ENCODE assay signal across 24 mouse cellular contexts in the genomic region with DNA sequence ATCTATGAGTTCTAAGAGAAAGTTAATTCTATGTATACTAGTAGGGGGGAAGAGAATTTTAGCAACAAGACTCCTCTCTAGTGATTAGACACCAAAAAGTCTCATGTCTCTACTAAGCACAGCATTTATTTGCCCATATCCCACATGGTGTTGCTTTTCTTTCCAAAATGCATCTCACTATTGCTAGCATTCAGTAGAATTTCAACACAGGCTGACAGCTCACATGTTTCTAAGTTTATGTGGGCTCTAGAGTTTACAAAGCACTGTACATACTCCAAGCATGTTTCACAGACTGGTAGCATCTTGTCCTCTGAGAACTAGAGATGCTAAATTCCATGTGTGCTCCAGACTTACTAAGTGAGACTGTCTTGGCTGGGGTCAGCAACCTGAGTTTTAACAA.
DNase-seq lines count a peak whose midpoint lies in the region; ATAC-seq and TF ChIP-seq lines count a peak whose summit lies in the region.
"Had no signal": no experiment of that assay in that cellular context is flagged by ENCODE, and none has a peak within 500 bp of the region (broad histone marks: within the 10 kb centered on the region; RNA-seq: fewer than 3 reads in every experiment).

No protein-coding gene starts in this region.

- no peak overlapping the region for H3K4me3 ChIP-seq in forebrain, postnatal 0 days (ENCODE audit: low read depth, low read length)
- H3K4me3 ChIP-seq in forebrain, embryonic 16.5 days (replicated peaks; ENCODE audit: low read length), result no peak overlapping the region
- H3K4me3 ChIP-seq: embryonic facial prominence, embryonic 13.5 days; embryonic facial prominence, embryonic 15.5 days; erythroblast, embryonic 14.5 days; forebrain, embryonic 10.5 days; forebrain, embryonic 12.5 days had no signal

- no peak for TF ChIP-seq CTCF in forebrain, postnatal 0 days (IDR thresholded peaks at IDR 0.05; ENCODE audit: low read depth)

- H3K9ac ChIP-seq in forebrain, postnatal 0 days, result no peak overlapping the region
- no peak overlapping the region for H3K9ac ChIP-seq in forebrain, embryonic 16.5 days (replicated peaks; ENCODE audit: low read depth, low read length)
- H3K9ac ChIP-seq: embryonic facial prominence, embryonic 13.5 days; embryonic facial prominence, embryonic 15.5 days; forebrain, embryonic 12.5 days had no signal

- peak; percentile 49 for ATAC-seq in forebrain, postnatal 0 days
- no peak for ATAC-seq in forebrain, embryonic 16.5 days
- ATAC-seq: CD4-positive, CD25-positive, alpha-beta regulatory T cell, adult 4 months; forebrain, embryonic 14.5 days had no signal

- H3K27me3 ChIP-seq in forebrain, postnatal 0 days (ENCODE audit: insufficient read depth, low read length), result no peaks in the 10 kb centered on the region
- no peaks in the 10 kb centered on the region for H3K27me3 ChIP-seq in forebrain, embryonic 16.5 days (replicated peaks; ENCODE audit: control insufficient read depth, insufficient read depth, low read length)
- H3K27me3 ChIP-seq: embryonic facial prominence, embryonic 13.5 days; embryonic facial prominence, embryonic 15.5 days; forebrain, embryonic 12.5 days had no signal

- no peaks in the 10 kb centered on the region for H3K36me3 ChIP-seq in forebrain, postnatal 0 days (ENCODE audit: insufficient read depth)
- H3K36me3 ChIP-seq in forebrain, embryonic 16.5 days (ENCODE audit: control insufficient read depth, insufficient read depth), result no peaks in the 10 kb centered on the region
- H3K36me3 ChIP-seq: embryonic facial prominence, embryonic 13.5 days; embryonic facial prominence, embryonic 15.5 days; forebrain, embryonic 10.5 days; forebrain, embryonic 12.5 days; G1E had no signal

- no peak for DNase-seq in forebrain, postnatal 0 days
- peak; percentile 47 for DNase-seq in layer of hippocampus, adult 9-11 months
- no peak for DNase-seq in layer of hippocampus, postnatal 36 days
- DNase-seq in NIH3T3 (ENCODE audit: low read depth), result peak; percentile 23
- DNase-seq: adrenal gland, adult 2 months; adrenal gland, postnatal 10 days; adrenal gland, postnatal 25 days; B cell, adult 2 months; cerebellum, adult 11 months; cerebellum, adult 18-20 months; cerebellum, adult 8-10 months; cerebellum, adult 9-11 months; cerebellum, postnatal 14 days; cerebellum, postnatal 36 days; embryo, embryonic 11 days had no signal

- no peak overlapping the region for H3K27ac ChIP-seq in forebrain, postnatal 0 days (ENCODE audit: low read depth, low read length)
- H3K27ac ChIP-seq in forebrain, embryonic 16.5 days (ENCODE audit: low read length), result no peak overlapping the region
- H3K27ac ChIP-seq: embryonic facial prominence, embryonic 13.5 days; embryonic facial prominence, embryonic 15.5 days; forebrain, embryonic 10.5 days; forebrain, embryonic 12.5 days had no signal

- H3K4me2 ChIP-seq in forebrain, postnatal 0 days (ENCODE audit: low read depth), result no peak overlapping the region
- H3K4me2 ChIP-seq in forebrain, embryonic 16.5 days (ENCODE audit: low read length), result no peak overlapping the region
- H3K4me2 ChIP-seq: embryonic facial prominence, embryonic 13.5 days; embryonic facial prominence, embryonic 15.5 days; forebrain, embryonic 12.5 days had no signal

- peaks cover 5% of the 10 kb centered on the region; the same call in 1 of the 2 replicates for H3K4me1 ChIP-seq in forebrain, postnatal 0 days (ENCODE audit: insufficient read depth)
- no peaks in the 10 kb centered on the region for H3K4me1 ChIP-seq in forebrain, embryonic 16.5 days (replicated peaks; ENCODE audit: control insufficient read depth, insufficient read depth, low read length)
- H3K4me1 ChIP-seq: embryonic facial prominence, embryonic 13.5 days; embryonic facial prominence, embryonic 15.5 days; forebrain, embryonic 12.5 days had no signal

- H3K9me3 ChIP-seq in forebrain, postnatal 0 days (ENCODE audit: low read length), result no peaks in the 10 kb centered on the region
- H3K9me3 ChIP-seq in forebrain, embryonic 16.5 days (ENCODE audit: control insufficient read depth, low read length), result no peaks in the 10 kb centered on the region
- H3K9me3 ChIP-seq: embryonic facial prominence, embryonic 13.5 days; embryonic facial prominence, embryonic 15.5 days; forebrain, embryonic 10.5 days; forebrain, embryonic 12.5 days; G1E had no signal

Comparison
In these comparisons a context has a peak if more than half of its experiments do, and no peak if none do; other contexts are left out.
1. DNase-seq: peak in layer of hippocampus, adult 9-11 months (single experiment) and NIH3T3 (single experiment); none in forebrain, postnatal 0 days (single experiment) and layer of hippocampus, postnatal 36 days (0 of 2).